Mouse (Mus musculus): ENCODE results near the gene Dolpp1.

Dolpp1 gene

DNA sequence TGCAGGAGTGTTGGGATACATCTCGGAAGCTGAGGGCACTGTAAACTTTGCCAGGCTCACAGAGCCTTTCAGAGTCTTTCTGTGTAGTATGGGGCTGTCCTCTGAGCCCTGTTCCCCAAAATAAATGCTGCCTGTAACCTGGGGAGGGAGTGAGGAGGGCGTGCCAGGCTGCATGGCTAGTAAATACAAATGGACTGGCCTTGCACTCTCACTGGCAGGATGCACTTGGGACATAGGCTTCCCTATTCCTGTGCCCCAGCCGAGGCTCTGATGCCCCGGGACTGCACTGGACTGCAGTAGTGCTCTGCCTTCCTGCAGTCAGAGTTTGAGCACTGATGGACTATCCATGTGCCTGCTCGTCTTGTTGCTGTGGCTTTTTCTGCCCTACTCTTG, 50.4 kb downstream of the Dolpp1 start:
- no peak for DNase-seq

DNA sequence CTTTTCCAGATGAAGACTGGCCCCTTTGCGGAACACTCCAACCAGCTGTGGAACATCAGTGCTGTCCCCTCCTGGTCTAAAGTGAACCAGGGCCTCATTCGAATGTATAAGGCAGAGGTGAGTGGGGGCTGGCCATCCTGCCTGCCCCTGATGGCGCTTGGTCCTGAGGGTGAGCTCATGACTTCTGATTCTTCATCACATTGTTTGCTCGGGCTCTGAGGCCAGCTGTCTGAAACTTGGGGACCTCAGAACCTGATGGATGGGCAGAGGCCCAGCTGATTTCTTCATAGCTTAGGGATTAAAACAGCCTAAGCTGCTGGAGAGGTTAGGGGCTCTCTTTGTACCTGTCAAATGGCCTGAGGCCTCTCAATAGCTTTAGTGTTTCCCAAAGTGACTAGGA, 51.2 kb downstream of the Dolpp1 start:
- no peak for DNase-seq

- DNase-seq: no peak
These were observed 52.0 kb downstream of the Dolpp1 start for GRCm38 (mm10) chr2:30444006-30444405.

DNA sequence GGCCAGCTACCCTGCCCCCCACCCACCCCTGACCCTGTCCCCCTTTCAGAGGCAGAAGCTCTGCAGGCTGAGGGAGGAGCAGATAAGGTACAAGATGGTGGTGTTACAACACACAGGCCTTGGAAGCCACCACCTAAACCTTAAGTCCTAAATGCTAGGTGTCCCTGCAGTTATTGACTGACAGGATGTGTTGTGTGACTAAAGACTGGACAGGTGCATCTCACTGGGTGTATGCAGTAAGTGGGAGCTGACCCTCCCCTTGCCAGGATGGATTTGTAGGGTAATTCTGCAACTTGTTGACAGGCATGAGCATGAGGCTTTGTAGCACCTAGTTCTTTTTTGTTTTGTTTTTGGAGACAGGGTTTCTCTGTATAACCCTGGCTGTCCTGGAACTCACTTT, 52.4 kb downstream of the Dolpp1 start:
- DNase-seq: no peak

DNA sequence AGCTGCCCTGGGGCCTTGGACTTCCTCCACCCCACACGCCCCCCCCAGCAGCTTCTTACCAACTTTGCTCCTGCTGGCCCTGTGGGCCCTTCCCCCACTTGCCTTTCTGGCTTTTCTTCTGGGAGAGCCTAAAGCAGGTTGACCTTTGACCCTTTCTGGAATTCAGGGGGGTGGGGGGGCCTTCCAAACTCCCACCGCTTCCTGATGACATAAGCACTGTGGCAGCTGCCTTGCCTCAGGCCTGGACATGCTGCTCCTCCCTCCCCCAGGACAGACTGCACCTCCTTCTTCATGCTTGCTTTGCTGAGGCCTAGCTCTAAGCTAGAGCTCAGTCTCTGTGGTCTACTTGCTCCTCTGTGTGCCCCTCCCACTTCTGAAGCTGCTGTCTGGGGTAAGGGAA, 53.3 kb downstream of the Dolpp1 start:
- DNase-seq: no peak

- DNase-seq: no peak
These were observed 55.1 kb downstream of the Dolpp1 start for GRCm38 (mm10) chr2:30446891-30447826.

DNA sequence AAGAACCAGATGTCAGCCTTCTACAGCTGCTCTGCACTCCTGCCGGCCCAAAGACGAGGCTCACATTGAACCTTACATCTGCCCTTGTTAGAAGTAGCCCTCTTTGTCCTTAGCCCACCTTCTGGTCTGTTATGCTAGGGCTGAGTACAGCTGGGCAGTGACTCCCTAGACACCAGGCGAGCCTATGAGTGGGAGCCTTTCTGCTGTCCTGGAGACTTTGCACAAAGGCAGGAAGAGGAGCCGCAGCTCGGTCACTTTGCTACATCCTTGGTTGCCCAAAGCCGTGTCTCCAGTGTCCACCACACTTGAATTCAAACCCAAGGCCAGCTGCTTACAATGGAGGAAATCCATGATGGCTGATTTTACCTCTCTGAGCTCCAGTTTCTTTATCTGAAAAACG, 56.3 kb downstream of the Dolpp1 start:
- DNase-seq: no peak
